Mouse (Mus musculus) Patski (cell line): ENCODE measurements around the gene Cemip2. TPM values are rescaled to one million over a fixed set of nuclear protein-coding genes. Genes with fewer than 3 reads are reported as not detected.
A peak's percentile ranks its signal among the peaks of the same experiment; 100 is the strongest.

Source experiments
- ATAC-seq: fragments of 100-300 bp; one replicate; pipeline ENCODE4 v1.8.0; 2021
- CTCF ChIA-PET: fragments of 350-600 bp; sonication (Branson Sonifier 250); formaldehyde crosslinking; loops from one replicate; lab custom pipeline; 2022; ENCODE audit warnings: inconsistent platforms; lab: Charles Lee
- POLR2A ChIA-PET: fragments of 350-600 bp; sonication (Branson Sonifier 250); formaldehyde crosslinking; loops from one replicate; lab custom pipeline; 2022; ENCODE audit warnings: antibody characterized with exemption, inconsistent platforms; lab: Charles Lee
- DNase-seq: peaks from one replicate; pipeline ENCODE4 v3.0.0-alpha.2; 2011; ENCODE audit warnings: low read depth, low spot score
- H3K27me3 ChIP-seq: fragments of 371-371 bp; one replicate; pipeline ENCODE4 v1.5.1; 2021
- CTCF ChIP-seq: fragments of 100-300 bp; IDR thresholded peaks from one replicate; pipeline ENCODE4 v1.5.1; 2021
- in situ Hi-C: fragments of 300-500 bp; cut with MboI; formaldehyde crosslinking; loops from 3 replicates; pipeline ENCODE4 v1.11.1; 2018; ENCODE audit warnings: low pct_unique_long_range_greater_than_20kb, mixed read lengths
- polyA plus RNA-seq: library from polyadenylated mRNA; unstranded; gene quantifications from one replicate; pipeline ENCODE4 v1.2.3, GENCODE M21; 2021

Cemip2 gene
- polyA plus RNA-seq, 1 experiment from 2014 or later = 10.5 TPM

- no peak for ATAC-seq
- ChIA-PET CTCF (interaction anchor here (0.8 to 2.1 kb wide), 7 partner anchors 8 to 527 kb away, joined by 3 to 5 read pairs (median 5); no protein-coding TSS in a partner anchor), POLR2A (interaction anchor here (0.7 kb wide), 1 partner anchor 45 kb away, joined by 4 read pairs; no protein-coding TSS in a partner anchor)
- no peak for DNase-seq
- H3K27me3 ChIP-seq = no peaks in the 10 kb centered on the region
- TF ChIP-seq CTCF = no peak
- in situ Hi-C loops = loop anchor here (5.0 kb wide), 1 partner anchor 526 kb away; no protein-coding TSS in a partner anchor
These were observed 1.5 kb upstream of the Cemip2 start for GRCm38 (mm10) chr19:21776671-21777070.

GRCm38 (mm10) chr19:21777171-21777731 lies 891 bp upstream of the Cemip2 start:
- in situ Hi-C loops = loop anchor here (5.0 kb wide), 1 partner anchor 525 kb away; no protein-coding TSS in a partner anchor
- TF ChIP-seq CTCF = peak; percentile 48
- ChIA-PET CTCF (interaction anchor here (0.6 to 2.1 kb wide), 11 partner anchors 8 to 527 kb away, joined by 3 to 5 read pairs (median 4); no protein-coding TSS in a partner anchor), POLR2A (interaction anchor here (0.7 kb wide), 1 partner anchor 44 kb away, joined by 4 read pairs; no protein-coding TSS in a partner anchor)
- no peaks in the 10 kb centered on the region for H3K27me3 ChIP-seq
- ATAC-seq (no peak), DNase-seq (no peak)

GRCm38 (mm10) chr19:21779106-21779505 lies 964 bp downstream of the Cemip2 start:
- no peak for TF ChIP-seq CTCF
- H3K27me3 ChIP-seq = no peaks in the 10 kb centered on the region
- DNase-seq (no peak), ATAC-seq (peak; percentile 5)
- in situ Hi-C loops = loop anchor here (5.0 kb wide), 1 partner anchor 523 kb away; no protein-coding TSS in a partner anchor
- CTCF ChIA-PET = no interaction called here
- POLR2A ChIA-PET = no interaction called here

GRCm38 (mm10) chr19:21780663-21781062 lies 2.5 kb downstream of the Cemip2 start:
- TF ChIP-seq CTCF = no peak
- no peak for ATAC-seq

GRCm38 (mm10) chr19:21781066-21781786 lies 3.1 kb downstream of the Cemip2 start:
- POLR2A ChIA-PET = interaction anchor here (0.5 kb wide), 1 partner anchor 1414 kb away, joined by 3 read pairs; no protein-coding TSS in a partner anchor
- no peak for ATAC-seq

More at GRCm38 (mm10) chr19:21780663-21781062, 2.5 kb downstream of the Cemip2 start:
- in situ Hi-C loops = no loop called here
- DNase-seq = no peak
- ChIA-PET CTCF (no interaction called here), POLR2A (interaction anchor here (0.5 kb wide), 1 partner anchor 1415 kb away, joined by 3 read pairs; no protein-coding TSS in a partner anchor)
- no peaks in the 10 kb centered on the region for H3K27me3 ChIP-seq

GRCm38 (mm10) chr19:21781787-21782432 lies 3.8 kb downstream of the Cemip2 start:
- H3K27me3 ChIP-seq = no peaks in the 10 kb centered on the region
- ATAC-seq (no peak), DNase-seq (no peak)
- no peak for TF ChIP-seq CTCF
- ChIA-PET CTCF (no interaction called here), POLR2A (no interaction called here)
- in situ Hi-C loops = no loop called here

More at GRCm38 (mm10) chr19:21781066-21781786, 3.1 kb downstream of the Cemip2 start:
- in situ Hi-C loops = no loop called here
- no peak for DNase-seq
- CTCF ChIA-PET = no interaction called here
- no peaks in the 10 kb centered on the region for H3K27me3 ChIP-seq
- no peak for TF ChIP-seq CTCF

GRCm38 (mm10) chr19:21783717-21784116 lies 5.6 kb downstream of the Cemip2 start:
- H3K27me3 ChIP-seq = no peaks in the 10 kb centered on the region
- ATAC-seq = no peak
- ChIA-PET POLR2A (interaction anchor here (0.6 kb wide), 1 partner anchor 17 kb away, joined by 3 read pairs; no protein-coding TSS in a partner anchor), CTCF (interaction anchor here (0.9 to 1.2 kb wide), 2 partner anchors 12 to 18 kb away, joined by 3 to 5 read pairs; no protein-coding TSS in a partner anchor)
- in situ Hi-C loops = no loop called here
- no peak for TF ChIP-seq CTCF
- DNase-seq = no peak

- no peak for TF ChIP-seq CTCF
- ATAC-seq (peak; percentile 32), DNase-seq (no peak)
- CTCF ChIA-PET = interaction anchor here (0.9 to 1.2 kb wide), 2 partner anchors 11 to 17 kb away, joined by 3 to 5 read pairs; no protein-coding TSS in a partner anchor
- POLR2A ChIA-PET = interaction anchor here (0.6 kb wide), 2 partner anchors 16 to 31 kb away, joined by 3 read pairs; no protein-coding TSS in a partner anchor
- in situ Hi-C loops = no loop called here
- no peaks in the 10 kb centered on the region for H3K27me3 ChIP-seq
These were observed 6.4 kb downstream of the Cemip2 start for GRCm38 (mm10) chr19:21784331-21785131.

- H3K27me3 ChIP-seq = no peaks in the 10 kb centered on the region
- in situ Hi-C loops = no loop called here
- DNase-seq (no peak), ATAC-seq (peak; percentile 53)
- CTCF ChIA-PET = no interaction called here
- TF ChIP-seq CTCF = no peak
- POLR2A ChIA-PET = interaction anchor here (0.6 to 0.7 kb wide), 2 partner anchors 26 to 30 kb away, joined by 3 read pairs; no protein-coding TSS in a partner anchor
These were observed 7.0 kb downstream of the Cemip2 start for GRCm38 (mm10) chr19:21785132-21785528.
